Mouse (Mus musculus) lung, postnatal 0 days (tissue): ENCODE data around the gene Ttc25.

Experiments used
- CTCF ChIP-seq: IDR thresholded peaks from 2 replicates; pipeline ENCODE4 v1.5.1; 2016; ENCODE audit warnings: antibody characterized with exemption, mild to moderate bottlenecking
- EP300 ChIP-seq: IDR thresholded peaks from 2 replicates; pipeline ENCODE4 v1.6.1; 2016; ENCODE audit warnings: antibody characterized with exemption, mild to moderate bottlenecking, control low read depth

- TF ChIP-seq CTCF: no peak
- TF ChIP-seq EP300: no peak
Observed at GRCm38 (mm10) chr11:100607121-100607520, 61.7 kb downstream of the Ttc25 start.
